Mouse (Mus musculus) layer of hippocampus, postnatal 25 days (tissue): ENCODE measurements at regions not wholly inside any gene's neighbourhood (a gene's known extent, or its start where the extent isn't known, plus 50 kb on each side); places are given as distances from the start of the nearest gene placed in this dataset.
"Not testable (repeated sequence)": the region's sequence is repeated elsewhere in the genome, so short reads cannot be mapped to it uniquely, and the experiment has no call there.

Source experiments
- DNase-seq, 2 experiments: peaks; one replicate each; pipeline ENCODE4 v3.0.0; 2022; ENCODE audit warnings: mixed read lengths in 2 of 2, low spot score in 1 of 2; ENCODE audit errors: extremely low spot score in 1 of 2

DNA sequence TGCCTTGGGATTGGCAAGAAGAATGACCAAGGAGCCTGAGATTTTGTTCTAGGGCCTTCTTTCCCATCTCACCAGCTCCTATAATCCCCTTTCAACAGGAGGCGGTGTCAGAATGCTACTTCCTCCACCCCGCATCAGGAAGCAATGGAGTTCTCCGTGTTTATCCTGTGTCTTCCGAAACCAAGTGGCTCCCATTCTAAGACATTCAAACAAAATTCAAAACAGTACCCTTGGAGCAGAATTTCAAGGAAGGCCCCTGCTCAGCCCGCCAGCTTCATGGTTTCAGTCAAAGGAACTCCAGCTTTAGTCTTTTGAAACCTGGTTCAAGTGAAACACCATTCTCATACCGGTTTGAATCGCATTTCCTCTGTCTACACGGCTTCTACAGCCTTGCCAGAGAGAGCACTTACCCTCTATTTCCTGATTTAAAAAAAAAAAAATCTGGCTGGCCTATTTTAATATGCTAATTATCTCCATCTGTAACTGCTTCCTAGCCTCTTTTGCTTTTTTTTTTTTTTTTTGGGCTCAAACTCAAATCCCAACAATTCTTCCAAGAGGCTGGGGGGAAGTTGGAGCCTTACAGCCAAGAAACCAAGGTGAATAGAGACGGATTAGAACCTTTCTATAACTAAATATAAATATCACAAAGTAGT lies 167.7 kb upstream of the Fam3c start:
- DNase-seq: no peak

- DNase-seq: no peak
Observed at GRCm38 (mm10) chr6:22506871-22507270, 150.8 kb upstream of the Fam3c start.

DNA sequence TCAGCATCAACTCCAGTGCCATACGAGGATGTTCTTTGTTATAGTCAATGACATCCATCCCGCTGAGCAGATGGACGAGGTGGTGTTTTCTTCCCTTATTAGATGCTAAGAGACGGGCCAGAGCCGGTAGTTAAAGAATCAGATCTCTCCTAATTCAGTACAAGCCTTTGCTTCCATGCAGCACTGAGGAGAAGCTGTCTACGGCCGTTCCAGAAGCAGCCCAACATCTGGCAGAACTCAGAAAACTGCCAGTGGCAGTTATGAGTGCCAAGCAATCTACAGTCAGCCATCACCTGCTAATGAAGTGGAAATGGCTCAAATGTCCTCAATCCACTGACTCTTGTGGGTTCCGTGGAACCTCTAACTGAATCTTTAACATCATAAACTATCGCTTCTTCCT lies 141.3 kb upstream of the Fam3c start:
- DNase-seq: no peak

- peak in 1 of 2 experiments; percentile 12 for DNase-seq
Observed at GRCm38 (mm10) chr6:22496471-22496870, 140.4 kb upstream of the Fam3c start.

DNA sequence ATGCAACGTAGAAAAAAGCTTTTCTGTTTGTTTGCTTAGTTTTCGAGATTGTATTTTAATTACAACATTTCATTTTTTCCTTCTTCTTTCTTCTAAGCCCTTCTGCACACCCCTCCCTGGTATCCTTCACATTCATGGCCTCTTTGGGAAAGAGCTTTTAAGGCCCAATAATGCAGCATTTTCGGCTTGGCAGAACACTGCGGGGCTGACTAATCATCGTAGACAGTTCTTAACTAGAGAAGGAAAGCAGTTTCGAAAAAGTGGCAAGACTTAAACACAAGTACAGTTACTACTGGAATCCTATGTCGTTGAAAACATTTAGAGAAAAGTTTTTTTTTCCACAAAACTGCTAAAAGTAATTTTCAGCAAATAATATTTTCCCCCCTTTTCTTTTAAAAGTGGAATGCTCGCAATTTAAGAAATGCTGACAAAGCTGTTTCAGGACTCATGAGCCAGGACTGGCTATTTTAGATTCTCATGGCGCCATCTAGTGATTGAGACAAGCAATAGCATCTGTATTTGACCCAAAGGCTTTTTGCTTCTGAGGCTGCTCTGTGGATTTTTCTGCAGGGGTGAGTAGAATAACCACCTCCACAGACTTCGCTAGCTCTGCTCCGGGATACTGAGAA lies 137.7 kb upstream of the Fam3c start:
- DNase-seq: no peak

DNA sequence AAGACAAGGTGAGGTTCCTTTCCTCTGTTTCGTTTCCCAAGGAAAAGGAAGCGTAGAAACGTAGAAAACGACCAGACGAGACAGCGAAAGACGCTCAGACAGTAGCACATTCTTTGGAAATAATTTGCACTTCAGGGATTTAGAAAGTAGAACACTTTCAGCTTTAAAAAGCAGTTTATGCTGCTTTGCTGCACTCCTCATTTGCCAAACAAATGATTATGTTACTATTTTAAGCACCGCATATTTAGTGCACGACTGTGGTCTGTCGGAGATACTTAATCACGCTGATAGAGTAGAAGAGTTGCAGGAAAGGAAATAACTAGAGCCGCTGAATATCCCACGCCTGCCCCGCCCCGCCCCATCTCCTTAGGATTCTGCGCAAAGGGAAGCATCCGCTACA lies 136.9 kb upstream of the Fam3c start:
- DNase-seq: no peak

DNA sequence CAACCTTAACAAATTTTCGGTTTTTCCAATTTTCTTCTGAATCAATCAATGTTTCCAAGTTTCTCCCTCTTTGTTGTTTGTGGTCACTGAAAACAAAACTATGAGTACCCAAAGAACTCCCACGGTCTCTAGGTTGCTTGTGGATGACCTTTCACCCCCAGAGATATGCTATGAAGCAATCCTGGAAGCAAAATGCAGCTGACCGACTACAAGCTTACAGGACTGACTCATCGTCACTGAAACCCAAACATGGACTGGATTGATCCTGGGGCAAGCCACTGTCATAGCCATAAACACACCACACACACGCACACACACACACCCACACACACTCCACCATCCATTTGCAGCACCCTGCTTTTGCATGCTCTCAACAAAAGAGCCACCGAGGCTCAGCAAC lies 134.7 kb upstream of the Fam3c start:
- DNase-seq: no peak

GRCm38 (mm10) chr6:22487467-22487866 lies 131.4 kb upstream of the Fam3c start:
- no peak for DNase-seq

DNA sequence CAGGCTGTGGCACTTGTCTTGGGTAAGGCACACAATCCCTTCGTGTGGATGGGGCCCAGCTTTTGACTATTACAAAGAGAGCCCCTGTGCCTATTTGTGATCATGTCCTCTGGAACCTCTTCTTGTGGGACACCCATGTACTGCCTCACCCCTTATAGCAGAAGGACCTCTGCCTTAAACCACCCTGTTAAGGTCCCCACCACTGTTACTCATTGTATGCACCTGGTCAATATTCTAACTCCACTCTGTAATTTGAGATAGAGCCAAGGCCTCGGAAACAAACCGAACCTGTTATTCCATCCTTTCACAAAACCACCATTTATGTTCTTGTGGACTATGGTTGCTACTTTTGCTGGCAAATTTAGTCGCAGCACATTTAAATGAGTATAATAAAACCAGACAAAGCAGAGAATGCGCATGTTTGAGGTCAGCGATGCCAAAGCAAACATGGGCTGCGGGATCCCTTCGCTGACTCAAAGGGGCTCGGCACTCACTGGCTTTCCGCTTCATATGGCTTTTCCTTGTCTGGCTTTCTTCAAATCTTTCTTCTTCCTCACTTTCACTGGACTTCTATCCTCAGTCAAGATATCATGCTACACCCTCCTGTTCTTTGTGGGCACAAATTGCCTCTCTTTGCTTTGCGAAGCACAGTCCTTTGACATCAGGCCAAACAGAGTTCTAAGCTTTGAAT lies 129.9 kb upstream of the Fam3c start:
- DNase-seq: no peak

- not testable (repeated sequence) for DNase-seq
Observed at GRCm38 (mm10) chr6:22482257-22482656, 126.2 kb upstream of the Fam3c start.

DNA sequence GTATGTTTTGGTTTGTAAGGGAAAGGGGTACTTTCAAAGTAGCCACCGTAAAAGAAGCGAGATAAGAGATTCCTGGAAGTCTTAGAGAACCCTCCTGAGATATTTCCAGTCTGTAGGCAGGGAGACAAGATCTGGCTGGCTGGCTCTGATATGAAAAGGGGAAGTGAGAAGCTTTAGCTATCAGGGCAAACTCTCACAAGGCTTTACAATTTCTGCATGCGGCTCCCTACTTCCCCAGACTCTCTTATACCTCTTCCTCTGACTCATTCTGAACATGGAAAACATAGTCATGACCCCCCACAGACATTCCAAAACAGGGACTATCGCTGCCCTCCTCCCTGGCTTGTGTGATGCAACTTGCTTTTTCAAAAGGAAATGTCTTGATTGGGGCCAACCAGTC lies 118.6 kb upstream of the Fam3c start:
- DNase-seq: no peak

DNA sequence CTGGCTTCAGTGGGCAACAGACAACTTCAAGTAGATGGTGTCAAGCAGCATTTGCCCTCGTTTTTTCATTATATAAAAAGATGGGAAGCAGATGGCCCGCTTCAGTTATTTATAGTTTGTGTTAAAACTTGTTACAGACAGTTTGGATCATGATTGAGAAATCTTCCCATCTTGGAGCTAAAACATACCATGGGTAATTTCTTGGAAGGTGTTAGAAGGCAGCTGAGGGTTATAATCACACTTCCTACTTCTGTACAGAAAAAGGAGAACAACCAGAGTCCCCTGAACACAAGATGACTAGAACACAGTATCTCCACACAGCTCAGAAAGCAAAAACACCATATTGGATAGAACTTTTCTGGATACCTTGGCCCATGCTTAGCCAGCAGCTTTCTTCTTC lies 118.0 kb upstream of the Fam3c start:
- DNase-seq: no peak

DNA sequence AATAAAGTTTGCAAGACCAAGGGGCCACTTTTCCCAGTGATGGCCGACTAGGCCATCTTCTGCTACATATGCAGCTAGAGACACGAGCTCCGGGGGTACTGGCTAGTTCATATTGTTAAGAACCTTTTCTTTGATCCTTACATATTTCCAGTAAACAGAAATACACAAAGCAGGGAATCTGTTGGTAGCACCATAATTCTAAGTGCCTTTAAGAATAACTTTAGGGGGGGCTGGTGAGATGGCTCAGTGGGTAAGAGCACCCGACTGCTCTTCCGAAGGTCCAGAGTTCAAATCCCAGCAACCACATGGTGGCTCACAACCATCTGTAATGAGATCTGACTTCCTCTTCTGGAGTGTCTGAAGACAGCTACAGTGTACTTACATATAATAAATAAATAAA lies 116.4 kb upstream of the Fam3c start:
- DNase-seq: not testable (repeated sequence)

DNA sequence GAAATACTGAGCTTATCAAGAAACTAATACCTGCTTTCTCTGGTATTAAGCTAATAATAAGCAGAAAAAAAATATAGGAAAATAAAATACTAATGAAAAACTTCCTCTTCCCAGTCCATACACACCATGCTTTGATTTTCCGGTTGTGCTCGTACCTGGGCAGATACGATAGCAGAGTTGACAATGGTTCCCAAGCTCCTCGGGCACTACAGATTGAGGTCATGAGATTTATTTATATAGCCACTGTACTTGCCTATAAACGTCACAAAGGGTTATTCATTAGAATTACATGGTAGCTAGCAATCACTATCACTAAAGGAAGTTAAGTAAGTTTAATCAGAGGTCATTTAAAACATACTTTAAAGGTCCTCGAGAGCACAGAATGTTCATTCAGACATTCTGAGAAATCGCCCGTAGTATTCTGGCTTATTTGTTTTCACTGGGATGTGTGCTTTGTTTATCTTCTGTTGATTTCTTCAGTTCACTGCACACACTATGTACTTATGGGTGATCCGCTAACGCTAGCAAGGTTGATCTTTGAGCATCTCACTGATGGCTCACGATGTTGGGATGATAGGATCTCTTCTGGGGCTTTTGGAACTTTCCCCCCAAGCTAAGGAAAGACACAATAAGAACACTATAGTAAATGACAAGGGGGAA lies 111.4 kb upstream of the Fam3c start:
- DNase-seq: no peak

DNA sequence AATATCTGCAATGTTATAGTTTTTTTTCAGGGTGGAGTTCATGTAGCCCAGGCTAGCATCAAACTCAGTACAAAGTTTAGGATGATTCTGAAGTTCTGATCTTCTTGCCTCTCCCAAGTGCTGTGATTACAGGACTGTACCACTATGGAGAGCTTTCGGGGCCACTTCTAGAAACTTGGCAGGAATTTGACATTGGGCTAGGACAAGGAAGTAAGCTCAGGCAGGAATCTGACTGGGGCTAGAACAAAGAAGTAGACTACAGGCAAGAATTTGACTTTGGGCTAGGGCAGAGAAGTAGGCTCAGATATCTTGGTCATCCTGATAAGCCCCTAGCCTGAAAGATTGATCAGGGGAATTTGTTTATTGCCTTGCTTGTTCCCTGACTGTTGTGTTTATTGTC lies 109.9 kb upstream of the Fam3c start:
- DNase-seq: no peak

- DNase-seq: no peak
Observed at GRCm38 (mm10) chr6:22459440-22460016, 103.5 kb upstream of the Fam3c start.

GRCm38 (mm10) chr6:22452203-22452602 lies 96.2 kb upstream of the Fam3c start:
- DNase-seq: no peak

GRCm38 (mm10) chr6:22450501-22450900 lies 94.5 kb upstream of the Fam3c start:
- no peak for DNase-seq

GRCm38 (mm10) chr6:22448906-22449305 lies 92.9 kb upstream of the Fam3c start:
- no peak for DNase-seq

- no peak for DNase-seq
Observed at GRCm38 (mm10) chr6:22447636-22448035, 91.6 kb upstream of the Fam3c start.
